Mouse (Mus musculus): Measurements from ENCODE around the gene Snupn.

DNA sequence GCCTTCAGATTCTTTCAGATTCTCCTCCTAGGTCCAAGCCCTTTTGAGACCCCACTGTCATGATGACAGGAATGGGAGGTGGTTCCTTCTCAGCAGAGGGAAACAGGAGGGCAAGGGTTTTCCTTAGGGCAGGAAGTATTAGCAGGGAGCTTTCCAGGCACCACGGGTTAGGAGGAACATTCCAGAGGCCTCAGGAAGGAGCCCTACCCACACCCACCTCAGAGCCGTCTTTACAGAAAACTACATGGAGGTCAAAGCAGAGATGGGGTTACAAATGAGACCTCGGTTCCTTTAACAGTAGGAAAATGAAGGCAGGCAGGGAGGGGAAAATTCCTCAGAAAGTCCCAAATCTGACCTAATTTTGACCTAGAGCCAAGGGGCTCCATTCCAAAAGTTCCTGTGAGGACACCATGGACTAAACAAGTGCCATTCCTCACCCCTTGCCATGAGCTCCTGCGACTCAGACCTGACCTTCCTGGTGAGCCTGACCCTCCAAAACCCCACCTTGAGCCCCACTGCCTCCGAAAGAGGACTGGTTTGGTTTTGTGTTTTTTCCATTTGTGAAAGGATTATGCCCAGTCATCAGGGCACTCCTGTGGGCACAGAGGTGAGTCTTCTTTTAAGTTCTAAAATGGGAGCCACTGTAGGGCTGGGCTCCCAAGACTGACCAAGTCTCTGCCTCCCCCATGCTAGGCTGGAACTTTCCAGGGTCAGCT is 34.8 kb upstream of the Snupn start:
- TF ChIP-seq POLR2A (IDR thresholded peaks at IDR 0.05; ENCODE audit: insufficient read depth, low read depth, low read length) (no peak), CTCF (IDR thresholded peaks at IDR 0.05; ENCODE audit: insufficient read depth, low read depth, low read length) (no peak)
